Mouse (Mus musculus) G1E (cell line): ENCODE results near the gene Gjb5.

Experiments used
- CTCF ChIP-seq: IDR thresholded peaks from 2 replicates; pipeline ENCODE4 v1.5.1; 2012; ENCODE audit warnings: low read depth, low read length, inconsistent platforms, mixed read lengths
- GATA1 ChIP-seq: IDR thresholded peaks from 2 replicates; pipeline ENCODE4 v1.6.1; 2012; ENCODE audit warnings: borderline replicate concordance, low read length, inconsistent platforms, mixed read lengths

DNA sequence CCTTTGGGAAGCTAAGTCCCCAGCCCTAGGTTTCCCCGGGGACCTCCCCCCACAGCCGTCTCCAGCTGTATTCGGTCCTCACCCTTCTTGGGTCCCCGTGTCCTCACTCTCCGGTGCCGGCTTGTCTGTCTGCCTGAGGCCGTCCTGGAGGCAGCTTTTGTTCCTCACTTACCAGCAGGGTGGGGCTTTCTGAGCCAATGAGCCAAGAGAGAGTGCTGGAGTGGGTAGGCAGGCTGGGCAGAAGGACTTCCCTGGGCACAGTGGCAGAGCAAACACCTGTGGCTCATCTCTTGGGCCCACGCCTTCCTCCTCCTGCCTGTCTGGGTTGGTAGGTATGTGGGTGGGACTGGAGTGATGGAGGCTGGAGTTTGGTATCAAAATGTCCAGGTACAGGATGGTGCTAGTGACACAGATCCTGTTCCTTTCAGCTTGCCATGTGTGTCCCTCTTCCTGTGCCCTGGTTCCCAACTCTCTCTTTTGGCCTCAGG, 4.0 kb downstream of the Gjb5 start, which contains the start of gene Gjb4:
- TF ChIP-seq CTCF = no peak
- TF ChIP-seq GATA1 = no peak
